Mouse (Mus musculus) hindbrain, embryonic 10.5 days (tissue): ENCODE data around the gene Prex1. TPM values are rescaled to one million over a fixed set of nuclear protein-coding genes. Genes with fewer than 3 reads are reported as not detected.

ENCODE experiments used
- DNase-seq: peaks from one replicate; pipeline ENCODE4 v3.0.0-alpha.2; 2017; ENCODE audit warnings: low spot score
- H3K27ac ChIP-seq: fragments of 300-500 bp; sonication (generic); 2 replicates; pipeline ENCODE4 v1.5.1; 2016; ENCODE audit warnings: mild to moderate bottlenecking, moderate library complexity
- H3K27me3 ChIP-seq: fragments of 300-500 bp; sonication (generic); 2 replicates; pipeline ENCODE4 v1.6.1; 2016; ENCODE audit warnings: mild to moderate bottlenecking; ENCODE audit not compliant: poor library complexity, insufficient read depth, severe bottlenecking
- H3K36me3 ChIP-seq: fragments of 300-500 bp; sonication (generic); 2 replicates; pipeline ENCODE4 v1.6.1; 2016; ENCODE audit warnings: mild to moderate bottlenecking, moderate library complexity
- H3K4me1 ChIP-seq: fragments of 300-500 bp; sonication (generic); replicated peaks from 2 replicates; pipeline ENCODE4 v1.6.1; 2016; ENCODE audit warnings: mild to moderate bottlenecking
- H3K4me3 ChIP-seq: fragments of 300-500 bp; sonication (generic); 2 replicates; pipeline ENCODE4 v1.5.1; 2016; ENCODE audit warnings: mild to moderate bottlenecking, moderate library complexity
- H3K9me3 ChIP-seq: fragments of 300-500 bp; sonication (generic); 2 replicates; pipeline ENCODE4 v1.6.1; 2016; ENCODE audit warnings: mild to moderate bottlenecking, moderate library complexity
- WGBS: fragments of 180-500 bp; shearing (Covaris S2); methylation state at CpG from one replicate; pipeline ENCODE4 v1.1.7; 2016; 5-methylcytosine and 5-hydroxymethylcytosine counted together
- polyA plus RNA-seq: library from polyadenylated mRNA; unstranded; fragments of >200 nt; fragmentation: Nextera tagmentation; extraction: Ambion mirVana; gene quantifications from 2 replicates; pipeline ENCODE4 v1.2.1, GENCODE M21; 2016

Prex1 gene
- polyA plus RNA-seq, 1 experiment from 2014 or later, result 36.8 TPM

DNA sequence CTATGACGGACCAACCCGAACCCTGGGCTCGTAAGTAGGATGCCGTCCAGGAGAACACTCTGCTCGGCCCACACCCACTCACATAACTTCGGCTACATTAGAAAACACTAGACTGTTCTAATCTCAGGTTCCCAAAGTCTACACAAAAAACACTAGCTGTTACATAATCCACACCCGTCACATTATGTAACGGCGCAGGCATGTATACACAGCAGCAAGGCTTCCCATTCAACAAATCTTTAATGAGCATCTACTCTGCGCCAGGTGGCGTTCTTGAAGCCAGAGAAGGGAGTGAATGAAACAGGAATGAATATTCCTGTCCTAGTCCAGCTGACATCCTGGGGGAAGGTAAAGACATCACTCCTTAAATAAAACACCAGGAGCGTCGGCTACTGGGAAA is 12.9 kb downstream of the Prex1 start:
- Histone ChIP-seq H3K27me3 (no peaks in the 10 kb centered on the region), H3K27ac (no peak overlapping the region), H3K9me3 (peaks cover 7% of the 10 kb centered on the region; the same call in 1 of the 2 replicates), H3K4me1 (peaks cover 49% of the 10 kb centered on the region), H3K36me3 (peaks cover 56% of the 10 kb centered on the region), H3K4me3 (no peak overlapping the region)
- 82% methylated on average over 13 of the region's 13 CpGs for WGBS
- no peak for DNase-seq

DNA sequence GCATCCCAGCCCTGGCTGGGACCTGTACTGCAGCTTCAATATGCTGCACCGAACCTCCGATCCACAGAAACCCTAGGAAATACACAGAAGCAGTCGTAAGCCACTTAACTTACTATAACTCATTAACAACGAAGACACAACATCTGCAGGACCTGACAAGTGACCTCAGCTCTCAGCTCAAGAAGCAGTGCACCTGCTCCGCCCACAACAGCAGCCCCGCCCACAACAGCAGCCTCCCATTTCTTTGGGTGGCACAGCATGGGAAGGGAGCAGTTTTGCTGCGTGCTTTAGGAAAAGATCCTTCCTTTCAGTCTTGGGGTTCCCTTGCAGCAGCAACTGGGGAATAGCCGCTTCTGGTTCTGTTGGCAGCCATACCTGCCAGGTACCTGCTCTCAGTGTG is 13.5 kb downstream of the Prex1 start:
- Histone ChIP-seq H3K36me3 (peaks cover 53% of the 10 kb centered on the region), H3K27me3 (no peaks in the 10 kb centered on the region), H3K4me3 (no peak overlapping the region), H3K4me1 (peaks cover 49% of the 10 kb centered on the region), H3K9me3 (peaks cover 5% of the 10 kb centered on the region; the same call in 1 of the 2 replicates), H3K27ac (0 out of 2 replicates have a peak overlapping the region, but pooled peaks have one; percentile 3)
- 61% methylated on average over 8 of the region's 8 CpGs for WGBS
- DNase-seq, result no peak

DNA sequence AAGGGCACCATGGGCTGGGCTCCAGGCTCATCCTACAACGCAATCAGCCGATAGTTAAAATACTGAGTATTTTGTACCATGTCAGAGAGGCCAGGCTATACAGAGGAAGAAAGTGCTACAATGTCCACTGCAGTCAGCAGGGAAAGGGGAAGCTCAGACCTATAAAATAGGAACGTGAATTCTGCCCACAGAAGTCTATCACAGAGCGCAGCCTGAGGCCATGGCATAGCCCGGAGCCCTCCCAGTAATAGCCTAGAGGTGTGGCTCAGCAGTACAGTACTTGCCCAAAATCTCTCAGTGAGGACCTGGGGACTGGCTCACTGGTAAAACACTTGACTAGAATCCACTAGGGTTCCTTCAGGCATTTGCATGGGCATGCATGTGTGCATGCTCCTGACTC is 14.1 kb downstream of the Prex1 start:
- H3K4me3 ChIP-seq, result no peak overlapping the region
- H3K27me3 ChIP-seq, result no peaks in the 10 kb centered on the region
- H3K27ac ChIP-seq, result 0 out of 2 replicates have a peak overlapping the region, but pooled peaks have one; percentile 3
- peaks cover 53% of the 10 kb centered on the region for H3K36me3 ChIP-seq
- H3K9me3 ChIP-seq, result peaks cover 3% of the 10 kb centered on the region; the same call in 1 of the 2 replicates
- no peak for DNase-seq
- peaks cover 49% of the 10 kb centered on the region for H3K4me1 ChIP-seq
- WGBS, result 92% methylated on average over 5 of the region's 5 CpGs

- peaks cover 10% of the 10 kb centered on the region; the same call in 1 of the 2 replicates for H3K9me3 ChIP-seq
- peaks cover 39% of the 10 kb centered on the region for H3K4me1 ChIP-seq
- peaks cover 32% of the 10 kb centered on the region for H3K36me3 ChIP-seq
- no peak overlapping the region for H3K4me3 ChIP-seq
- H3K27me3 ChIP-seq, result no peaks in the 10 kb centered on the region
- DNase-seq, result no peak
- 91% methylated on average over 2 of the region's 2 CpGs for WGBS
- H3K27ac ChIP-seq, result no peak overlapping the region
These were observed 19.0 kb downstream of the Prex1 start for GRCm38 (mm10) chr2:166694616-166695015.

DNA sequence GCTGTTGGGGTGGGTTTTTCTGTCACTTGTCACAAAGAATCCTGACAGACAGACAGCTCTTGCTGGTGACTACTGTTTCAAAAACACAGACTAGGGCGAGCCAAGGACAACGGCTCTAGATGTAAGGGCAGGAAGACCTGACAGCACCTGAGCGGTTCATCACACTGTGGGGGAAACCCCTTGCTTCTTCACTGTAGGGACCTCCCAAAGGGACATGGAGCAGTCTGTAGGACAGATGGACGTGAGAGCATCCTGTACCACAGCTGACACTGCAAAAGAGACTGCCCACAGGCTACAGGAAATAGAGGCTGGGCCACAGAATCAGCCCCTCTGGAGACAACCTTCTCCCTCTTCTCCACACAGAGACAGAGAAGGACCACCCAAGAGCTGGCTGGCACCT is 20.2 kb downstream of the Prex1 start:
- Histone ChIP-seq H3K9me3 (peaks cover 10% of the 10 kb centered on the region; the same call in 1 of the 2 replicates), H3K27ac (peak overlapping the region; percentile 78; the same call in 1 of the 2 replicates), H3K36me3 (peaks cover 31% of the 10 kb centered on the region), H3K4me1 (peaks cover 45% of the 10 kb centered on the region), H3K27me3 (no peaks in the 10 kb centered on the region), H3K4me3 (no peak overlapping the region)
- 80% methylated on average over 4 of the region's 4 CpGs for WGBS
- no peak for DNase-seq

DNA sequence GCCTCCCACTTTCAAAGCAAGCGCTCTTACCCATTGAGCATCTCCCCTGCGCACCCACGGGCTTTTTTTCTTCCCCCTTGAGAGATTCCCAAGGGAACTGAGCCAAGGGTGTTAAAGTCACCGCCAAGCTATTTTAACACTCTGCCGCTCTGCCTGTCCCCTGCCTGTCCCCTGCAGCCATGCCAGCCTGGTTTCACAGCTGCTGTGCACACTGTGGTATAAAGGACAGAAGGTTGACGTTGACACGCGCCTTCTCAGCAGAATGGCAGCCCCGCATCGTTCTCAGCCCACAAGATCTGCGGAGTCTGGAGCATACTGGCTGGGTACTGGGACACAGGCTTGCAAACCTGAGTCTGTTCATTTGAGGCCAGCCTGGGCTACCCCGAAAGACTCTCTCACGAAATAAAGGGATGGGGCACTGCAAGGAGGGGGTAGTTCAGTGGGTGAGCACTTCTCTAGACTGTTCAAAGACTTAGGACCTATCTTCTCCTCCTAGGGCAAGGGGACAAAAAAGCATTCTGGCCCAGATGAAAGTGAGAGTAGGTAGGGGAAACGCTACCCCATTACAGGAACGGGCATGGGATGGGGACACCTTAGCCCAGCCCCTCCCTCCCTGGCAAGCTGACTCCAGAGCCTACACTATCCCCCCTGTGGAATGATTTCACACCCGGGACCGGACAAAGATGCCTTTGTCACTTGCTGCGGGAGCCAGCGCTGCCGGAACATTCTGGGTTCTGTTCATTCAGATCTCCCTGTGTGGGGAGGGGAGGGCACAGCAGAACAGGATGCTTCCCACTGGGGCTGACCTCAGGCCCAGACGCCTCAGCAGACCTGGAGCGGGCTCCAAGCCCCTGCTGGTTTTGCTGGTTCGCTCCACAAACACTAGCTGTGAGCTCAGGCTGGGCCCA is 21.8 kb downstream of the Prex1 start:
- 51% methylated on average over 23 of the region's 23 CpGs for WGBS
- H3K27me3 ChIP-seq, result no peaks in the 10 kb centered on the region
- peak overlapping the region; percentile 78 for H3K27ac ChIP-seq
- DNase-seq, result peak; percentile 45
- peaks cover 23% of the 10 kb centered on the region for H3K36me3 ChIP-seq
- peaks cover 59% of the 10 kb centered on the region for H3K4me1 ChIP-seq
- H3K4me3 ChIP-seq, result no peak overlapping the region
- peaks cover 10% of the 10 kb centered on the region; the same call in 1 of the 2 replicates for H3K9me3 ChIP-seq

DNA sequence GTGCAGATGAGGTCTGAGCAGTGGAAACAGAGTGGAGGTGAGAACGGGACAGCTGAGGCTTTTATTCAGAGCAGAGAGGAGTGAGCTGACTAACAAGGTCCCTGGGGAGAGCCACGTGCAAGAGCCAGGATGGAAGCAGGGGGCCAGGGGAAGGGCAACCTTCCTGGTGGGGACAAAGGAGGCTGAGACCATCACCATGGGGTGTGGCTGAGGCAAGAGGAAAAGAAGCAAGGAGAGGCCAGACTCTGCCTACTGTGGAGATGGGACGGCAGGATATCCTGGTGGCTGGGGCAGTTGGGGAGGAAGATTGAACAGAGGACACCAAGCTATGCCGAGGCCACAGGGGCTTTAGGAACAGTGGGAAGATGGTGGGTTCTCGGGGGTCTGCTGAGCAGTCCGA is 26.7 kb downstream of the Prex1 start:
- 30% methylated on average over 6 of the region's 6 CpGs for WGBS
- 0 out of 2 replicates have a peak, but pooled peaks cover 4% of the 10 kb centered on the region for H3K9me3 ChIP-seq
- H3K27me3 ChIP-seq, result no peaks in the 10 kb centered on the region
- no peak overlapping the region for H3K4me3 ChIP-seq
- DNase-seq, result no peak
- peak overlapping the region; percentile 80 for H3K27ac ChIP-seq
- peaks cover 84% of the 10 kb centered on the region for H3K4me1 ChIP-seq
- 0 out of 2 replicates have a peak, but pooled peaks cover 7% of the 10 kb centered on the region for H3K36me3 ChIP-seq

GRCm38 (mm10) chr2:166685824-166686223 is 27.8 kb downstream of the Prex1 start:
- Histone ChIP-seq H3K9me3 (no peaks in the 10 kb centered on the region), H3K36me3 (no peaks in the 10 kb centered on the region), H3K27me3 (no peaks in the 10 kb centered on the region), H3K4me1 (peaks cover 83% of the 10 kb centered on the region), H3K4me3 (no peak overlapping the region), H3K27ac (peak overlapping the region; percentile 63; the same call in 1 of the 2 replicates)
- DNase-seq, result no peak
- WGBS, result 65% methylated on average over 8 of the region's 8 CpGs

GRCm38 (mm10) chr2:166683885-166684544 is 29.6 kb downstream of the Prex1 start:
- WGBS, result 11% methylated on average over 13 of the region's 13 CpGs
- peak overlapping the region; percentile 84 for H3K27ac ChIP-seq
- H3K4me3 ChIP-seq, result peak overlapping the region; percentile 27; the same call in 1 of the 2 replicates
- peaks cover 89% of the 10 kb centered on the region for H3K4me1 ChIP-seq
- no peaks in the 10 kb centered on the region for H3K27me3 ChIP-seq
- DNase-seq, result peak; percentile 64
- H3K9me3 ChIP-seq, result no peaks in the 10 kb centered on the region
- H3K36me3 ChIP-seq, result no peaks in the 10 kb centered on the region

GRCm38 (mm10) chr2:166682866-166683265 is 30.8 kb downstream of the Prex1 start:
- no peaks in the 10 kb centered on the region for H3K36me3 ChIP-seq
- H3K4me1 ChIP-seq, result peaks cover 92% of the 10 kb centered on the region
- 21% methylated on average over 4 of the region's 4 CpGs for WGBS
- H3K27ac ChIP-seq, result peak overlapping the region; percentile 84
- H3K27me3 ChIP-seq, result no peaks in the 10 kb centered on the region
- no peaks in the 10 kb centered on the region for H3K9me3 ChIP-seq
- peak overlapping the region; percentile 24 for H3K4me3 ChIP-seq
- DNase-seq, result no peak

DNA sequence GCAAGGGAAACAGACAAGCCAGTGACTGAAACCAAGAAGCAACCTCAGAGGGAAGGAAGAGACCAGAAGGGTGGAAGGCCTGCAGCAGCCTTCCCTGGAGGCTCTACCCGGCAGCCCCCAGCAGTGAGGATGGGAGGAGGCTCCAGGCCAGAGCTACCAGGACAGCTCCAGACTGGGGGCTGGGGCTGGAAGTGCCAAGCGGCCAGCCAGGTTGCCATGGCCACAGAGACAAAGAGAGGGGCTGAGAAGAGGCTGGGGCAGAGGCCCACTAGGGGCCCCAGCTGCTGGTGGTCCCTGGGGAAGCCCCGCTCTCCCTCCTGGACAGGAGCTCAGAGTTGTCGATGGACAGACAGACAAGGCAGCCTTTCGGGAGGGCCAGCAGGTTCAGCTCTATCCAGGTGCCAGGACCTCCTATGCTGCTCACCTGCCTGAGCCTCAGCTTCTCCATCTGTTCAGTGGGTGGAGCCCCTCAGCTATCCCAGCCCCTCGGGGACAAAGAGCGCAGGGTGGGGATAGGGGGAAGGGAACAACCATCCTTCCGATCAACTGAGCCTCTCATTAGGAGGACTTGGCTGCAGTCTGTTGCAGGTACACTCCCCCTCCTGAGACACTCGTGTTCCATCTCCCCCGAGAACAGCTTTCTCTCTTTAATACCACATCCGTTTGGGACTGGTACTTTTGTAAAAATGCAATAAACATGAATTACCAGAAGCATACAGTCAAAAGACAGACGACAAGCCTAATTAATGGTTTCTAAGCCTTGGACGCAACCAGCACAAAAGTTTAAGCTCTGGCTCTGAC is 34.5 kb downstream of the Prex1 start:
- WGBS, result 21% methylated on average over 13 of the region's 13 CpGs
- peak overlapping the region; percentile 34 for H3K4me3 ChIP-seq
- no peaks in the 10 kb centered on the region for H3K36me3 ChIP-seq
- peak; percentile 88 for DNase-seq
- H3K27ac ChIP-seq, result peak overlapping the region; percentile 92
- H3K4me1 ChIP-seq, result peaks cover 95% of the 10 kb centered on the region
- H3K9me3 ChIP-seq, result no peaks in the 10 kb centered on the region
- H3K27me3 ChIP-seq, result no peaks in the 10 kb centered on the region

DNA sequence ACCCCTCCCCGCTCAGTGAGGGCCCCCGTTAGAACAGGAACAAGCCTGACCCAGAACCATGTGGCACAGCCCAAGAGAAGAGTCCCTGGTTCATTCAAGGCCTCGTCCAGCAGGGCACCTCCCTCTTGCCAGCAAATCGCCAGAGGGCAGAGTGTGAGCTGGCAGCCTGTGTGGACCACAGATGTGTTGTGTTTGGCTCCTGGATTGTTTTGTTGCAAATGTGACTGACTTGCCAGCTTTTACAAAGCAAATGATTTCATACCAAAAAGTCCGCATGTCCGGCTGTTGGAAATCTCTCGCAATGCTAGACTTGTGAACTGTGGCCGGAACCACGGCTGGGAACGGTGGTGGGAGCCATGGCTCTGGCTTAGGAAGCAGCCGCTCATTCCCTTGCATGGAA is 36.7 kb downstream of the Prex1 start:
- Histone ChIP-seq H3K9me3 (no peaks in the 10 kb centered on the region), H3K36me3 (0 out of 2 replicates have a peak, but pooled peaks cover 9% of the 10 kb centered on the region), H3K27ac (peak overlapping the region; percentile 92), H3K4me3 (no peak overlapping the region), H3K27me3 (no peaks in the 10 kb centered on the region), H3K4me1 (peaks cover 95% of the 10 kb centered on the region)
- WGBS, result 84% methylated on average over 11 of the region's 11 CpGs
- no peak for DNase-seq
